Mouse (Mus musculus): ENCODE data around the gene Macrod1.

Macrod1 gene

DNA sequence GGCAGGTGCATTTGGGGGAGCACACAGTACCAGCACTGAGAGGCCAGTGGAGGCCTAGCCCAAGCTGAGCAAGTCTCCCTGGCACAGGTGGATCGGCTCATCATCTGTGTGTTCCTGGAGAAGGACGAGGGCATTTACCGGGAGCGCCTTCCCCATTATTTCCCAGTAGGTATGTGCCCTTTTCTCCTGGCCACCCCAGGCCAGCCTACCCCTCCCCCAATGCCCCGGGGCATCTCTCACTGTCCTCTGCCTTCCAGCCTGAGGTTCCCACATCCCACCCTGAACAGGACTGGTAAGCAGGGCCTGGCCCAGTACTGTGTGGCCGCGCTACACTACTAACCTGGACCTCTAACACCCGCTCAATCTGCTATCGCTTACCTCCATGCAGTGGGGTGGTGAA lies 140.8 kb downstream of the Macrod1 start:
- no peak for DNase-seq (ENCODE audit: low spot score in 2 of 2)

DNA sequence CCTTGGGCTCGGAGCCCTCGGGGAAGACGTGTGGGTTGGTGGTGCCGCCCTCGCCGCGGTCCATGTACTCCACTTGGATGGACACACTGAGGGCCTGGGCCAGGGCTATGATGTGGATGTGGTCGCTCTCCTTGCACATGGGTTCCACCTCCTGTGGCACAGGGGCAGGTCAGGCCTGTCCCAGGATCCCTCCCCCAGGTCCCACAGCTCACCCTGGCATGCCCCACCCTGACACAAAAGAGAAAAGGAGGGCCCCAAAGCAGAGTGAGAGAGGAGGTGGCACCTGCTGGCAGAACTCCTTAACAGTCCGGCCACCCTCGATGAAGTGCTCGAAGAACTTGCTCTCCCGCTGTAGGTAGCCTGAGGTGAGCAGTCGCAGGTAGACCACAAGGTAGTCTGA lies 142.5 kb downstream of the Macrod1 start:
- no peak for DNase-seq (ENCODE audit: low spot score in 2 of 2)

DNA sequence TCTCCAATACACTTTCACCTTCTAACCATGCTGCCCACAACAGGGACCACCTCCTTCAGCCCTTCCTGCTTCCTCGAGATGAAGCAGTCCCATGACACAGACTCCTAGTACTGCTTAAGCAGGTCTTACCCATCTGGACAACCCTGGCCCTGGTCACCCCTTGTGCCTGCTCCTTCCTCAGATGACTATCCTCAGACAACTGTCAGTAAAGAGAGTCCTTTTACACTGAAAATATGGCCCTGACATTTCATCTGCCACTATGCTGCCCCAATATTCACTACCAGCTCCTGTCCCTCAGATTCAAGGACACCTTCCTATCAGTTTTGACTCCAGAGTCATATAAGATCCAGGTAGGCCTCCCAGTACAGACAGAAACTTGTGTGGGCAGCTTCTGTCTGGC lies 143.8 kb downstream of the Macrod1 start:
- no peak for DNase-seq (ENCODE audit: low spot score in 2 of 2)

DNA sequence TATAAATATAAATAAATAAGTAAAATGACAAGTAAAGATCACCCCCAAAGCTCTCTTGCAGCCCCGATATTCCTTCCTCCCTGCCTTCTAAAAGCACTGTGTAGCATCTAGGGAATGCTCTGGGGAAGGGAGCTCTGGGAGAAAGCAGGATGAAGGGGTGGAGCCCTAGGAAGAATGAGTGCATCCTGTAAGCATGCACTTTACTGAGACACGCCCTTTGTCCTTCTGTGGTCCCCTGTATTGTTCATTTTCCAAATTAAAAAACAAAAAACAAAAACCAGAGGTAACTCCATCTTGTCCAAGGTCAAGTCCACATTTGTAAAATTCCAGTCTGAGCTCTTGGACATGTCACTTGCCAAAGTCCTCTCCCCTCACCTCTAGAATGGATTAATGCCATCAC lies 148.3 kb downstream of the Macrod1 start:
- no peak for DNase-seq (ENCODE audit: low spot score in 2 of 2)

DNA sequence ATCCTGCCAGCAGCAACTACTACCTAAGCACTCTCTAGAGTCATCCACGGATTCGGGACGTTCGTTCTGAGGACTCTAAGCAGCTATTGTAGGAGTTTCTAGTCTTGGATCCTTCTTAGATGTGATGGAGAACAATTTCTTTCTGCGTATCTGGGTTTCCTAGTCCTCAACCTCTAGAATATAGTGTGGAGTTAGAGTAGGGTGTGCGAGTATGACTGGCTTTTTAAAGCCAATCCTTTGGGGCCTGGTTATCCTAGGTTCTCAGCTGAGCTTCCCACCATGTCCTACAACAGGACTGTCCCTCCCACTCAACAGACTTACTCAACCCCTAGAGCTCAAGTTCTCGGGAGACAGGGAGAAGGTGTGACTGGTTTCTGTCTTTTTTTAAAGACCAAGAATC lies 148.7 kb downstream of the Macrod1 start:
- DNase-seq (ENCODE audit: low spot score in 2 of 2), result no peak

DNA sequence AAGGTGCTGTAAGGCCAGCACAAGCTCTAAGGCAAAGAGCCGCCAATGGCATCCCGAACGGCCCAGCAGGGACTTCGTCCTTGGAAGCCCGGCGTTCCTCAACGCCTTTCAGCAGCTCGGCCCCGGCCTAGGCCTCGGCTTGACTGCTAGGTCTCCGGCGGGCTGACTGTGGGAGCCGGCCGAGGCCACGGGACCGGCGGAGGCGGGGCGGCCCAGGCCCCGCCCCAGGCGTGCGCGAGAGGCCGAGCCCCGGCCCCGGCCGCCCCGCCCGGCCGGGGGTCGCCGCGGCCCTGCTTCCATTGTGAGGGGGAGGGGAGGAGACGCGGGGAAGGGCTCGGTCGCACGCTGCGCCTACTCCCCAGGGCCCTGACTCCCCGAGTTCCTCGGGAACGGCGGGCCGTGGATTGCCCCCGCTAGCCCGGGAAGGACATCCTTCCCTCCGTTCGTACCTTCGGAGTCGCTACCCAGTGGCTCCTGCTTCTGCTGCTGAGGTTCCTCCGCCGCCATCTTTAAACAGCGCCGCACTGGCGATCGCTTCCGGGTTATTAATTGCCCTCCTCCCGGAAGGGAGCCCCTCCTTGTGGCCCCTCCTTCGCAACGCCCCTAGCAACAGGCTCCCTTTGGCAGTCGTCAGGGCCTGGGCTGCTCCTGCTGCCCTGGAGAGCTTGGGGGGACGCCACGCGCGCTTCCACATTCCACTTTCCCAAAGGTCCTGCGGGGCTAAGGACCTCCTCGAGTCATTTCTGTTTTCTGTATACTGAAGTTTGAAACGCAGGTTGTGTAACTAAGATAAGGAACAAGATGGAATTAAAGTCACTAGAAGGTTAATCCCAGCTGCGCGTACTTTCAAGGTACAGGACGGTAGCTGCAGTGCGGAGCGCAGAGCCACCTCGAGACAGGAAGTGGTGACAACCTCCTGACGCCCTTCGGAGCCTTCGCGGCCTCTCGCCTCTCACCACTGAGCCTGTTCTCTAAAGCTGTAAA lies 149.4 kb downstream of the Macrod1 start, which contains the start of gene Otub1:
TSS of gene Otub1 (minus strand) at position 564 of the 984 bp plus-strand sequence.
- peak; percentile 89 to 91 for DNase-seq (ENCODE audit: low spot score in 2 of 2)

DNA sequence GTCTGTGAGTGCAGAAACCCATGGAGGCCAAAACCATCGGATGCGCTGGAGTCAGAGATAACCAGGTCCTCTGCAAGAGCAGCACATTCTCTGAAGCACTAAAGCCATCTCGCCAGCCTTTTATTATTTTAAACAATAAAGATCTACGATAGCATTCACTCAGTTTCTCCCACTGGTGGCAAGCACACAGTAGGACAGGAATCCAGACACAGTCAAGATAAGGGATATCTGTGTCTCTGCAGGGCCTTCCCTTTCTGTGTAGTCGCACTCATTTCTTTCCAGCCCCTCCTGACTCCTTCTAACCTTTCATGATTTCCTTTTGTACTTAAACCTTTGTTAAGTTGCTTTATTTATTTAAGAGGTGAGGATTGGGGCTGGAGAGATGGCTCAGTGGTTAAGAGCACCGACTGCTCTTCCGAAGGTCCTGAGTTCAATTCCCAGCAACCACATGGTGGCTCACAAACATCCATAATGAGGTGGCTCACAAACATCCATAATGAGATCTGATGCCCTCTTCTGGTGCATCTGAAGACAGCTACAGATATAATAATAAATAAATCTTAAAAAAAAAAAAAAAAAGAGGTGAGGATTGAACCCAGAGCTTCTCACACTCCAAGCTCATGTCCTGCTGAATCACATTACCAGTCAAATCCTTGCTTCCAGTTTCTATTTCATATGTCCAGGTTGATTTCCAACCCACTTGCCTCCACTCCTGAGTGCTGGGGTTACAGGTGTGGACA lies 153.5 kb downstream of the Macrod1 start:
- no peak for DNase-seq (ENCODE audit: low spot score in 2 of 2)

DNA sequence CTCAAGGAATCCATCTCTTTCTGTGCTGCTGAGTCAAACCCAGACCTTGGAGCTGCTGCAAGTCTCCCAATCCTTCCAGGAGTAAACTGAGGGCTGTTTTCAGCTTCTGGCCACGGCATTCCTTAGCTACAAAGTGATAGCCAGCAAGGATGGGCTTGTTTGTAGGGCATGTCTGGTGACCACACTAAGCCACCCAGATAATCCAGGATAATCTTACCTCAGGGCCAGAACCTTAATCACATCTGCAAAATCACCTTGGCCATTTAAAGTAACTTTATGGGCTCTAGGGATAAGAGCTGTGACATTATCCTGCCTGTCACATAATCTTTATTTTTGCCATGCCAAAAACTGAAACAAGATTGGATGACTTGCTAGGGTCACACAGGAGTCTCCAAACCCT lies 155.6 kb downstream of the Macrod1 start:
- no peak for DNase-seq (ENCODE audit: low spot score in 2 of 2)

DNA sequence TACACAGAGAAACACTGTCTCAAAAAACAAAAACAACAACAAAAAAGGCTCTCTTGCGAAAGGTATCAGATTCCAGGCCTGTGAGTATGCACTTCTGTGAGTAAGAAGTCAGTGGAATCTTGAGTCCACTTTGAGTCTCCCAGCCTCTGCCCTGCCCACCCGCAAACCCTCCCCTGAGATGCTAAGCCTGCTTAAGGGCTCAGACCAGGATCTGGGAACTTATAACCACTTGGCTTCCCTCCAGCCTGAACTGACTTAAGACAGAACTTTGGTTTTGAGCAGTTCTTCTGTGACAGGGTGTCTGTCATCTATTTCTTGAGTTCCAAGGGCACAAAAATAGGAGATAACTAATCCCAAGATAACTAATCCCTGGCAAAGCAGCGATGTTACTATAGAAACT lies 156.4 kb downstream of the Macrod1 start:
- DNase-seq (ENCODE audit: low spot score in 2 of 2), result no peak

DNA sequence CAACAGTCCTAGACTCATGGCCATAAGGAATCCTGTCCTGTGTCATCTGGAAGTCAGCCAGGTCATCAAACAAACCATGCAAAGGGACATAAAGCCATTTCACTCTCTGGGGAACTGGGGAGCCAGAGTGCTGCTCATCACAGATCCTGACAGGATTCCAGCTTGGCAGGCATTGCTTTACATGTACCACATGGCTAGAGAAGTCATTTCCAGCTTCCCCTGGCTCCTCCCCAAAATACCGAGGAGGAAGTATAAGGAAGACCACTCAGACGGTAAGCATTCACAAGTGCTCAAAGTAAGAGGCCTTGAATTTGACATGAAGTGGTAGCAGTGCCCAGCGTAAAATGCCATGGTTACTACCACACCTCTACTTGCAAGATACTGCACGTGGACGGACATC lies 157.9 kb downstream of the Macrod1 start:
- DNase-seq (ENCODE audit: low spot score in 2 of 2), result no peak

DNA sequence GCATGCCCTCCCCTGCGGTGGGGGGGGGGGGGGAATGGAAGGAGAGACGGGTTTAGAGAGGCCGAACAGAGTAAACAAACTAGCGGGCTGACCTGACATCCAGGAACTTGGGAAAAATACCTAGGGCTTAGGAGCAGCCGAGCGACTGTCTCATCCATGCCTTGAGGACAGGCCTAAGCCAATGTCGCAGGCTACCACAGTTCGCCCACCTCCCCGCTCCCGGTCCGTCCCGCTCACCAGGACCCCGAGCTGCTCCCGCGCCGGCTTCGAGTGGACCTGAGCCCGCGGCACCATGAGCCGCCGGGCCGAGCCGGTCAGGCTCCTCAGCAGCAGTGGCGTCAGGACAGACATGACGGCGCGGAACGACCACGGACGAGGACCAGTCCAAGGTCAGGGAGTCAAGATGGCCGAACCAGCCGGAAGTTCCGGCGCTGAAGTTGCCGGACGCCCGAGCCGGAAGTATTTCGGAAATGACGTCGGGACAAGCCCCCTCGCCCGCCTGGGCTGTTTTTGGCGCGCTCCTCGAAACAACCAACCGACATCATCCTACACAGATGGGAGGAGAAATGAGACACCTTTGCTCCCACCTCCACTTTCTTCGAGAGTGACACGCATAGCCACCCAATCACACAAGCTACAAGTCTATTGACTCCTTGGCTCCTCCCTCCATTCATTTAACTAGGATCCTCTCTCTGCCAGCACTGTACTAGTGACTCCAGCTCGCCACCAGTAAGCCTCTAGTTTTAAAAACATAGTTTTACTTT lies 160.7 kb downstream of the Macrod1 start, which contains the start of gene Cox8a:
TSS of gene Cox8a (minus strand) at position 455 of the 764 bp plus-strand sequence.
- DNase-seq (ENCODE audit: low spot score in 2 of 2), result peak; percentile 89

DNA sequence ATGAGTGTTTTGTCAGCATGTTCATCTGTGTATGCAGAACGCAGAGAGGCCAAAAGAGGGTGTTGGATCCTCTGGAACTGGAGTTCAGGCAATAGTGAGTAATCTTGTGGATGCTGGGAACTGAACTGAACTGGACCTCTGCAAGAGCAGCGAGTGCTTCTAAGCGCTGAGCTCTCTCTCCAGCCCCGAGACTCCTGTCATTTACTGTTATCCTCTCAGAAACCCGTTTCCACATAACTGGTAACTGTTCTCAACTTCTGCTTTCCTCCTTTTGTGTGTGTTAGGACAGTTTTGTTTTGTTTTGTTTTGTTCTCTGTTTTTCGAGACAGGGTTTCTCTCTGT lies 161.3 kb downstream of the Macrod1 start:
- DNase-seq (ENCODE audit: low spot score in 2 of 2), result no peak

DNA sequence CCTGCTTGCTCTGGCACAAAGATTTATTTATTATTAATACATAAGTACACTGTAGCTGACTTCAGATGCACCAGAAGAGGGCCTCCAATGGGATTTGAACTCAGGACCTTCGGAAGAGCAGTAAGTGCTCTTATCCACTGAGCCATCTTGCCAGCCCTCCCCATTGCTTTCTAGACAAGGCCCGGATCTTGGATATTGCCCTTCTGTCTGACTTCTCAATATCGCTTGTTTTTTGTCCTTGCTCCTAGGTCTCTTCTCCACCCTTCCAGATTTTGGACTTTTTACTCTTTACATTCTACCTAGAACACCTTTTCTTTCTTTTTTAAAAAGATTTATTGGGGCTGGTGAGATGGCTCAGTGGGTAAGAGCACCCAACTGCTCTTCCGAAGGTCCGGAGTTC lies 162.1 kb downstream of the Macrod1 start:
- DNase-seq (ENCODE audit: low spot score in 2 of 2), result no peak

DNA sequence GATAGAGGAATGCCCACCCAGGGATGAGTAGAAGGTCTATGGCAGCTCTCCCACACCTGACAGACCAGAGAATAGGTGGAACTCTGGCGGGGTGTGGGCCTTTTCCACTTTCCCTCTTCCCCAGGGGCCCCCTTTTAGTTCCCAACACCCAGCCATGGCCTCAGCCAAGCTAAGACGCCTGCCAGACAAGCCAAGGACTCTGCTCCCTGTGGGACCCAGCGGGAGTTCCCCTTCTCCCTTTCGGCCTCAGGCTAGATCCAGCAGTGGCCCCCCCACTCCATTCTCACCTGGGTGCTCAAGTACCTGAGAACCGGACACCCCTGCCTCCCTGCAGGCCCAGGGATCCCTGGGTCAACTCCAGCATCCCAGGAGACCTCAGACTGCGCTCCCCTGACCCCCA lies 165.6 kb downstream of the Macrod1 start:
- DNase-seq (ENCODE audit: low spot score in 2 of 2), result no peak

DNA sequence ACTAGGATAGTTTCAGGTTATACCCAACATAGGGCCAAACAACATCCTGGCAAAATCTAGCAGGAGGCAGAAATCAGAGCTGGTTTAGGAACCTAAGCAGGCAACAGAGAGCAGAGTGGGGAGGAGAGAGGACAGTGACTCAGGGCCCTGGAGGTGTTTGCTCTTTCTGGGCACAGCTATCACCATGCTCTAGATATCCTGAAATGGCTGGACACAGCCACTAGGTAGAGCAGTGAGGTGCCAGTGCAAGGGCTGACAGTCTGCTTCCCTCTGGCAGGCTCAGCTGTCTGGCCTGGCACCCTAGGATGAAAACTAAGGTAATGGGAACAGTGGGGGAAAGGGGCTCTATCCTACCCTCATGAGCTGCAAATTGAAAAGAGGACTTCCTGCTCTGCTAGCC lies 166.9 kb downstream of the Macrod1 start:
- no peak for DNase-seq (ENCODE audit: low spot score in 2 of 2)

DNA sequence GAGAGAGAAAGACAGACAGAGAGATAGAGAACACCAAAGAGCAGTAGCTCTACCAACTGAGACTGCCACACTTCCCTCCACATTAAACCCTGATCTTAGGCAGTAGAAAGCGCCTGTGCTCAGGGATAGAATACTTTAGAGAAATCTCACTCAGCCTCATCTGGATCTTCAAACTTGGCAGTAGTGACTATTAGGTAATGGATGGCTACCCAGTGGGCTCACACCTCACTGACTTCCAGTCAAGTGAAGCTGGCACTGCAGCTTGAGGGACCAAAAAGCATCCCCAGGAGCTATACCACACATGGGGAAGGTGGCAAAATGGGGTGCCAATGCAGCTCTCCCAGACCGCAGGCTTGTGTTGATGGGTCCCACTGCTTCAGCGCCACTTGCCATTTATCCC lies 167.6 kb downstream of the Macrod1 start:
- no peak for DNase-seq (ENCODE audit: low spot score in 2 of 2)

DNA sequence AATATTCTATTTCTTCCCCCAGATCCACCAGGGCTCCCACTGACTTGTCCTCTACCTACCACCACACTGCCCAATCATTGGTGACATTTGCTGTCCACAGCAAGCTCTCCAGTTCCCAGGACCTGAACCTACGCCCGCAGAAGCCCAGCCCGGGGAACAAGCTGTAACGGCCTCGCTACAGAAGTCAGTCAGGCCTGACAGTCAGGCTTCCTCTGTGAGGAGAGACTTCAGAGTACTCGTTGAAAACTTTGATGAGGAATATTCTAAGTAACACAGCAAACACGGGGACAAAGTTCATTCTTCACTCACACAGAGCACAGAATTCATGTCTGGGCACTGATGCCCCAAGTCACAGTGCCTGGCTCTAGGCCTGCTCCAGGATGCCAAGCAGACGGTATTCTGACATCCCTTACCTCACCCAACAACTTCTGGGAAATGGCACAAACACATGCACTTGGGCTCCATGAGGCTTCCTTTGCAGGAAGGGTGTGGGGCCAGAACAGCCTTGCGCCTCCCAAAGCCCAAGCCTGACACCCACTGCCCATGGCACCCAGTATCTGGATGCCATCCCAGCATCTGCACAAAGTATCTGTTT lies 168.6 kb downstream of the Macrod1 start:
- no peak for DNase-seq (ENCODE audit: low spot score in 2 of 2)

DNA sequence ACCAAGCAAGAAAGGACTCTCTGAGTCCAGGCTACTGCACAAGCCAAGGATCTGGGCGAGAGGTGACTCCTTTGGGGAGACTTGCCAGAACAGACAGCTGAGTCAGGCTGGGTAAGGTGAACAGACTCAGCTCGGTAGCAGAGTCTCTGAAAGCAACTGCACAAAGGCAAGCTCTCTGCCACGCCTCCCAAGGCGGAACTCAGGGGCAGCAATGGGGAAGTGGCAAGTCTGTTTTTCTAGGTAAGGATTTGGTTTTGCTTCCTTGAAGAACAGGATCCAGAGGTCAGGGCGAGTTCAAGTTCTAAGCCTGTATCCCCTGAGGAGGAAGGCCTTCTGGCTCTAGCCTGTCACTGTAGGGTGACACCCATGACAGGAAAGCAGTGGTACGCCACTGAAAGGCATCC lies 169.9 kb downstream of the Macrod1 start:
- no peak for DNase-seq (ENCODE audit: low spot score in 2 of 2)

DNA sequence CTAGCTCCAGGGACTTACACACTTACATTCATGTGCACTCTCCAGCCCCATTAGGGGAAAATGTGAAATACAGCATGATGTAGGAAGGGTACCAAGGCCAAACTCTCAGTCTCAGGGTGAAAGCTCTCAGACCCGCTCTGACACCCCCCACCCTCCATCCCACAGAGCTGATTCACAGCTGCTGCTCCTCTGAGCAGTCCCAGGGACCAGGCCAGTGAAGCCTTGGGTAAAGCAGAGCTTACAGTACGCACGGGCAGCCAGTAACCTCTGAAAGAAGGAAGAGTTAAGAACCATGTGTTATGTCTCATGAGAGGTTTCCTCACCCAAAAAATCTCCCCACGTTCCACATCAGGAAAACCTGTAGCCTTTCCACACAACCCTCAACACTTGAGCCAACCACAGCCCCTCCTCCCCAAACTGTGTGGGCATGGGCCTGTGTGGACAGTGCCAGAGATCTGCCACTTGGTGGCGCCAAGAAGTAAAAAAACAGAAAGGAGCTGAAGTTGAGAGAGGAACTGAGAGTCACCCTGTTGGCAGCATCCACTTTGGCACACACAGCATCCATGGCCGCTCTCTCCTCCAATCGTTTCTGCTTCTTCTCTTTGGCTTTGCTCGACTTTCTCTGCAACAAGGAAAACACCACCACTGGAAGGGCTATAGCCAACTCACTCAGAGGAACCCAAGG lies 178.1 kb downstream of the Macrod1 start:
- DNase-seq (ENCODE audit: low spot score in 2 of 2), result peak; percentile 59 to 80

DNA sequence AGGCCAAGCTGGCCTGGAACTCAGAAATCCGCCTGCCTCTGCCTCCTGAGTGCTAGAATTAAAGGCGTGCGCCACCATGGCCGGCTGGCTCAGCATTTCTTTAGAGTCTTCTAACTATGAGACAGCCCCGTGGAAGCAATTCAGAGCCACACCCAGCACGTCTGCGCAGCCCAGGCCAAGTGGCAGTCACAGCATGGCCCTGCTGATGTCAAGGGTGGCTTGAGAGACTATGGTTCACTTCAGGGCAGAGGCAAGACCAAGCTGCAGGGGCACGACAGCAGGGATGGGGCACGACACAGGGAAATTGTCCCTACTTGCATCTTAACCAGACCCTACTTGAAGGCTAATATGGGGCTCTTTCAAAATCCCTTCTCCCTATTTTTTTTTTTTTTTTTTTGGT lies 178.9 kb downstream of the Macrod1 start:
- DNase-seq (ENCODE audit: low spot score in 2 of 2), result no peak

DNA sequence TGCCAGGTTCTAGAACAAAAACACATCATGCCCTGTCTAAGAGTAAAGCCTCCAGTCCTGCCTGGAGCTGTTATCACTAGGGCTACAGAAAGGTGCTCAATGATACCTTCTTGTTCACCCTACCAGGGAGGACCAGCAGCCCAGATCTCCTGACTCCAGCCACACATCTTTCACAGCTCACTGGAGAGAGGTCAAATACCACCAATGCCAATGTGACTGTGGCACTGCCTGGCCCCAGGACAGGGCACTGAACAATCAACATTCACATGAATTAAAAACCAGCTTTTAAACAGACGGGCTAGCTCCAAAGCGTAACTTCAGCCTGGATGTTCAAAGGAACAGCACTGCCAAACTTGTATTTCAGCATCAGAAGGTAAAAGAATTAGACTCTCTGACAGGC lies 179.4 kb downstream of the Macrod1 start:
- no peak for DNase-seq (ENCODE audit: low spot score in 2 of 2)

All from thymus, postnatal 10 days (tissue).